Mouse (Mus musculus): ENCODE measurements at regions not wholly inside any gene's neighbourhood (a gene's known extent, or its start where the extent isn't known, plus 50 kb on each side); places are given as distances from the start of the nearest gene placed in this dataset.

DNA sequence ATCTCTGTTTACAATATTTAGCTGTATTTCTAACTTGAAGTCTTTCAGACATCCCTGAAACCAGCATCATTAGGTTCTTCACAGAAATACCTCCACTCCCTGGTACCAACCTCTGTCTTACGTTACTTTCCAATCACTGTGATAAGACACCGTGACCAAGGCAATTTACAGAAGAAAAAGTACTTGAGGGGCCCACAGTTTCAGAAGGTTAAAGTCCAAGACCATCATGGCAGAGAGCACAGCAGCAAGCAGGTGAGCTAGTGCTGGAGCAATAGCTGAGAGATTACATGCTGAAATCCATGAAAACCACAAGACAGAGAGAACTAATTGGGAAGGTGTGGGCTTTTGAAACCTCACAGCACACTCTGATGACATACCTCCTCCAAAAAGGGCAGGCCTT, 84.9 kb upstream of the Tgm3 start:
- TF ChIP-seq EP300 (IDR thresholded peaks at IDR 0.05; ENCODE audit: low read depth), result no peak
- TF ChIP-seq CTCF (IDR thresholded peaks at IDR 0.05; ENCODE audit: low read depth), result no peak

Measured in heart, postnatal 0 days (tissue).